Mouse (Mus musculus) layer of hippocampus, adult 6 months (tissue): ENCODE results near the gene Acod1. TPM values are rescaled to one million over a fixed set of nuclear protein-coding genes. Genes with fewer than 3 reads are reported as not detected.

ENCODE experiments used
- long read RNA-seq, 2 experiments: library from polyadenylated mRNA; unstranded; transcript quantifications; one replicate each; pipeline ENCODE4 v2.0.0; 2019 to 2020
- polyA plus RNA-seq: library from polyadenylated mRNA; unstranded; fragments of <200 nt; fragmentation: Nextera tagmentation; gene quantifications from 2 replicates; pipeline ENCODE4 v1.2.3, GENCODE M21; 2021

Gene Acod1
- polyA plus RNA-seq: not detected in 2 replicates
- long read RNA-seq, experiment 1: 0 reads
- long read RNA-seq, experiment 2: 0 reads

DNA sequence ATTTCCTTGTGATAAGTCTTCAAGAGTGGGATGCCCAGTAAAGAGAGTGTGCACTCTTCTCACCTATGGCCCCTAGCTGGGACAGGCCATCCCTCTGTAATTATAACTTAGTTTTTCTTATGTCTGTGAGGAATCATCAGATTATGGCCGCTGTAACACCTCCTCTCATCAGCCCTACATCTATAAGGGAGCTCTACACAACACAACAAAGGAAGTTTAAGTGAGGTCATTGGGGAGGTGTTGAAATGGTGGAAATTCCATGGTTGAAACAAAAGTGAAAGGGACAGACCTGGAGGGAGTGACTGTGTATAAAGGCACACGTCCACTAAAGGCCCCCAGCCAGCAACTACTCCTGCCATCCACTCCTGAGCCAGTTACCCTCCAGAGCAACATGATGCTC lies at the start of gene Acod1:
Acod1 (plus strand) TSS at position 301 of the 400 bp plus-strand sequence.

DNA sequence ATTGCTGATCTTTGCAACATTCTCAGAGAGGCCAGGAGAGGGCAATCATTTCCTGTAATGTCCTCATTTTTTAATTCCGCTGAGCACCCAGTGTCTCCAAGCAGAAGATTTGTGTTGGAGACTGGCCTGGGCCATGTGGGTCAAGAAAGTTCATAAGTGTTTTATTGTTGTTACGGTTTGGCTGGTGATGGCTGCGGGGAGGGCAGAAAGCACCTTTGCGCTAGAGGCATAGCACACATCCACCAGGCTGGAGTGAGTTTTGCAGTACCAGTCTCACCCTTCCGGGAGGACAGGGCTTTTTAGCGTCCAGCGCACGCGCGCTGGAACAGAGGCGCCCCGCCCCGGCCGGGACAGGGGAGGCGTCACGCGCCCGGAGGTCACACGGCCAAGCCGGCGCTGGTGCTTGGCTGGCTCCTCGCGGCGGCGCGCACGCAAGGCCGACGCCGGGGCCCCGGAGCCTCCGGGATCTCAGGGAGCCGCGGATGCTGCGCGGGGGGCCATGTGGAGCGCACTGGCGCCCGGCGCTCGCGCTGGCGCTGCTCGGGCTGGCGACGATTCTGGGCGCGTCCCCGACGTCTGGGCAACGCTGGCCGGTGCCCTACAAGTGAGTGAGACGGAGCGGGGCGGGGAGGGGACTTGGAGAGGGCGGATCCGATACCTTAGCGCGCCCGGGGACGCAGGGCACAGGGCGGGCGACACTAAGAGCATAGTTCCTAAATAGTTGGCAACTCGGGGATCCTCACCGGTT lies 23.3 kb downstream of the Acod1 start, which contains the start of gene Cln5:
Cln5 (plus strand) TSS at position 353 of the 748 bp plus-strand sequence.

DNA sequence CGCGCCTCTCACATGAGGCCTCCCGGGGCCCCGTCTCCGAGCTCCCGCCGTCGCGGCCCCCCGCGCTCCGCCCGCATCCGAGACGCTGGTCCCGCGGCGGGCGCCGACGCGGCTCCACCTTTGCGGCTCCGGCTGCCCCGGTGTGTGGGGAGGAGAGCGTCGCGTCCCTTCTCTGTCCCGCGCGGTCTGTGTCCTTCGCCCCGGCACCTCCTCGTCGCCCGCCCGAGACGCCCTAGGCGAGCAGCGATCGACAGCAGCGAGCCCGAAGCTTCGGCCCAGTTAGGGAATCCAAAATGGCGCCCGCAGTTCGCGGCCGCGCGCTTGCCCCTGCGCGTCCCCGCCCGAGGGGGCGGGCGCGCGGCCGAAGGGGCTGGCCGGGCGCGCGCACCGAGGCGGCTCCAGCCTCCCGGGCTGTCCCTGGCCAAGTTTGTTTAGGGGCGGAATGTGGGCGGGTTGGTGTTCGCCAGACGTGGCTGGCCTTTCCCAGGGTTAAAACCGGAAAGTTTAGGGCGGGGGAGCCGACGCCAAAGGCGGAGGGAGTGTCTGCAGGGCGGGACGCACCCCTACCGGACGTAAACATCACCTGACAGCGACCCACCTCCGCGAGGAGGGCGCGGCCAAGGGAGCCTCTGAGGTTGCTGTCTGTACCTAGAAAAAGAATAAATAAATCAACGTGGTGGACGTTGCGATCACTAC lies 52.6 kb downstream of the Acod1 start, which contains the start of gene Fbxl3:
Fbxl3 (minus strand) TSS at position 329 of the 696 bp plus-strand sequence.

Other genes starting within 250 kb of the Acod1 start
- gene Kctd12, start 64.3 kb upstream of the Acod1 start, polyA plus RNA-seq: 11.0 and 13.4 TPM in 2 replicates
- 14.4 and 14.7 TPM in 2 replicates for gene Cln5, start 23.2 kb downstream of the Acod1 start, polyA plus RNA-seq
- 10.5 and 11.1 TPM in 2 replicates for gene Fbxl3, start 52.6 kb downstream of the Acod1 start, polyA plus RNA-seq